In the genomic region with DNA sequence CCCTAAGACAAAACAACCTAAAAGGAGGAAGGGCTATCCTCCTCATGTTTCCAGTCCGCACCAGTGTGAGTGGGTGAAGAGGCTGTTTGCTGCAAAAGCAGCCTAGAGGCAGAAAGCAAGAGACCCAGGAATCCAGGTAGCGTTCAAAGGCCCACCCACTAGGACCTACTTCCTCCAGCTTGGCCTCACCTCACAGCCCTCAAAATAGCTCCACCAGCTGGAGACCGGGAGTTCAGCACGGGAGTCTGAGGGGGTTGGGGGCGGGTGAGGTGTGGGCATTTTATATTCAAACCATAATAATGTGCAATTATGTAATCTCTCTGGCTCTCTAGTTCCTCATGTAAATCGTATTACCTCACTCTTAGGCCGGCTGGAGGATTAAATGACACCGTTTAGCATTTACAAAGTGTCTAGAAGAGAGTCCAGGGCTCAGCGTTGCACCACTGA, we compare ENCODE assay signal across 22 mouse cellular contexts. TPM values are rescaled to one million over a fixed set of nuclear protein-coding genes. Genes with fewer than 3 reads are reported as not detected.
A peak's percentile ranks its signal among the peaks of the same experiment; 100 is the strongest.
DNase-seq lines count a peak whose midpoint lies in the region; ATAC-seq and TF ChIP-seq lines count a peak whose summit lies in the region.
"Had no signal": no experiment of that assay in that cellular context is flagged by ENCODE, and none has a peak within 500 bp of the region (broad histone marks: within the 10 kb centered on the region; RNA-seq: fewer than 3 reads in every experiment).

No protein-coding gene starts in this region.

- no peaks in the 10 kb centered on the region for H3K9me3 ChIP-seq in forebrain, postnatal 0 days (ENCODE audit: low read length)
- H3K9me3 ChIP-seq in forebrain, embryonic 15.5 days: no peaks in the 10 kb centered on the region
- H3K9me3 ChIP-seq: forebrain, embryonic 13.5 days; heart, embryonic 10.5 days; limb, embryonic 10.5 days; liver, embryonic 12.5 days; lung, embryonic 15.5 days had no signal

- no peak for ATAC-seq in forebrain, postnatal 0 days
- ATAC-seq in forebrain, embryonic 15.5 days (replicated peaks): no peak
- ATAC-seq: forebrain, embryonic 13.5 days; intestine, postnatal 0 days; liver, embryonic 12.5 days had no signal

- no peaks in the 10 kb centered on the region for H3K4me1 ChIP-seq in forebrain, postnatal 0 days (ENCODE audit: insufficient read depth)
- H3K4me1 ChIP-seq in forebrain, embryonic 15.5 days: peaks cover 37% of the 10 kb centered on the region
- H3K4me1 ChIP-seq: lung, embryonic 15.5 days had no signal

- H3K9ac ChIP-seq in forebrain, postnatal 0 days: no peak overlapping the region
- H3K9ac ChIP-seq in forebrain, embryonic 15.5 days (replicated peaks): no peak overlapping the region
- H3K9ac ChIP-seq: forebrain, embryonic 13.5 days; hindbrain, embryonic 14.5 days; liver, embryonic 12.5 days; lung, embryonic 15.5 days had no signal

- no peaks in the 10 kb centered on the region for H3K36me3 ChIP-seq in forebrain, postnatal 0 days (ENCODE audit: insufficient read depth)
- H3K36me3 ChIP-seq in forebrain, embryonic 15.5 days: no peaks in the 10 kb centered on the region
- H3K36me3 ChIP-seq: heart, embryonic 10.5 days; limb, embryonic 10.5 days; liver, embryonic 12.5 days; lung, embryonic 15.5 days had no signal

- DNase-seq in forebrain, postnatal 0 days: no peak
- DNase-seq in left cerebral cortex, adult 2 months (ENCODE audit: extremely low spot score in 1 of 2, low spot score in 2 of 2): peak; percentile 52 to 66
- DNase-seq in left cerebral cortex, postnatal 10 days (ENCODE audit: extremely low spot score in 1 of 2, low spot score in 2 of 2): no peak
- DNase-seq in thymus, postnatal 4 days: peak; percentile 48
- no peak for DNase-seq in thymus, postnatal 14 days
- DNase-seq in right cerebral cortex, postnatal 36 days (ENCODE audit: low spot score in 2 of 2): peak; percentile 63 to 76
- DNase-seq in layer of hippocampus, postnatal 36 days: no peak
- DNase-seq: adrenal gland, postnatal 36 days; cerebellum, adult 9-10 months; gastrocnemius, postnatal 14 days; kidney, postnatal 10 days; thymus, postnatal 36 days had no signal

- no peak overlapping the region for H3K27ac ChIP-seq in forebrain, postnatal 0 days (ENCODE audit: low read depth, low read length)
- no peak overlapping the region for H3K27ac ChIP-seq in forebrain, embryonic 15.5 days (replicated peaks)
- peak overlapping the region; percentile 88 for H3K27ac ChIP-seq in left cerebral cortex, adult 2 months
- H3K27ac ChIP-seq: forebrain, embryonic 13.5 days; heart, embryonic 10.5 days; hindbrain, embryonic 14.5 days; limb, embryonic 10.5 days; liver, embryonic 12.5 days; lung, embryonic 15.5 days had no signal

- WGBS in forebrain, postnatal 0 days: 37% methylated on average over 9 of the region's 9 CpGs
- 35% methylated on average over 9 of the region's 9 CpGs for WGBS in forebrain, embryonic 15.5 days

- H3K4me3 ChIP-seq in forebrain, postnatal 0 days (ENCODE audit: low read depth, low read length): no peak overlapping the region
- H3K4me3 ChIP-seq in forebrain, embryonic 15.5 days: no peak overlapping the region
- no peak overlapping the region for H3K4me3 ChIP-seq in left cerebral cortex, adult 2 months
- H3K4me3 ChIP-seq: forebrain, embryonic 13.5 days; heart, embryonic 10.5 days; limb, embryonic 10.5 days; liver, embryonic 12.5 days; lung, embryonic 15.5 days; megakaryocyte, embryonic 14.5 days had no signal

- no peaks in the 10 kb centered on the region for H3K27me3 ChIP-seq in forebrain, postnatal 0 days (ENCODE audit: insufficient read depth, low read length)
- H3K27me3 ChIP-seq in forebrain, embryonic 15.5 days: no peaks in the 10 kb centered on the region
- H3K27me3 ChIP-seq: CH12.LX; forebrain, embryonic 13.5 days; liver, embryonic 12.5 days; lung, embryonic 15.5 days had no signal

- no peak overlapping the region for H3K4me2 ChIP-seq in forebrain, postnatal 0 days (ENCODE audit: low read depth)
- H3K4me2 ChIP-seq in forebrain, embryonic 15.5 days (replicated peaks): no peak overlapping the region
- H3K4me2 ChIP-seq: forebrain, embryonic 13.5 days; hindbrain, embryonic 14.5 days; liver, embryonic 12.5 days; lung, embryonic 15.5 days had no signal

- TF ChIP-seq CTCF in forebrain, postnatal 0 days (IDR thresholded peaks at IDR 0.05; ENCODE audit: low read depth): 0 out of 2 replicates have a peak, but pooled peaks have one; percentile 5
- no peak; the same call in 1 of the 2 replicates for TF ChIP-seq CTCF in left cerebral cortex, adult 2 months (IDR thresholded peaks at IDR 0.05)

- intact Hi-C loops in left cerebral cortex, adult 2 months (cut with DNase I): loop anchor here (1.0 to 5.0 kb wide), 5 partner anchors 19 to 163 kb away; no protein-coding TSS in a partner anchor
- intact Hi-C loops in left cerebral cortex, postnatal 10 days (cut with DNase I): no loop called here

RNA-seq across cellular contexts. Expression of a gene that starts 20.7 kb away (rescaled TPM):
- 24.4 and 40.2 TPM in 2 replicates for total RNA-seq in forebrain, postnatal 0 days (2014; rRNA removed)
- polyA plus RNA-seq in forebrain, postnatal 0 days (2015; fragmentation: Nextera tagmentation; extraction: Ambion mirVana): 37.8 and 41.5 TPM in 2 replicates
- polyA plus RNA-seq in forebrain, embryonic 15.5 days (2015; fragmentation: Nextera tagmentation; extraction: Ambion mirVana): 29.7 and 32.7 TPM in 2 replicates
- 10 to 100 TPM; 22.6 to 26.1 TPM for total RNA-seq in left cerebral cortex, adult 2 months (2021)
- total RNA-seq in left cerebral cortex, postnatal 10 days (2021): 10 to 100 TPM; 30.2 to 32.4 TPM
- total RNA-seq in layer of hippocampus, postnatal 36 days (2021): 10 to 100 TPM; 14.9 to 22.3 TPM

RNA-seq across cellular contexts. Expression of a gene that starts 54.2 kb away (rescaled TPM):
- 28.3 and 30.7 TPM in 2 replicates for total RNA-seq in forebrain, postnatal 0 days (2014; rRNA removed)
- 31.8 and 33.1 TPM in 2 replicates for polyA plus RNA-seq in forebrain, postnatal 0 days (2015; fragmentation: Nextera tagmentation; extraction: Ambion mirVana)
- polyA plus RNA-seq in forebrain, embryonic 15.5 days (2015; fragmentation: Nextera tagmentation; extraction: Ambion mirVana): 36.4 and 40.4 TPM in 2 replicates
- total RNA-seq in left cerebral cortex, adult 2 months (2021): 10 to 100 TPM; 16.1 to 20.1 TPM
- total RNA-seq in left cerebral cortex, postnatal 10 days (2021): 10 to 100 TPM; 18.2 to 19.0 TPM
- 10 to 100 TPM; 15.0 to 19.4 TPM for total RNA-seq in layer of hippocampus, postnatal 36 days (2021)

Comparison
In these comparisons a context has a peak if more than half of its experiments do, and no peak if none do; other contexts are left out.
1. DNase-seq: peak in left cerebral cortex, adult 2 months (2 of 2), thymus, postnatal 4 days (single experiment) and right cerebral cortex, postnatal 36 days (2 of 2); none in forebrain, postnatal 0 days (single experiment), left cerebral cortex, postnatal 10 days (0 of 2), thymus, postnatal 14 days (single experiment) and layer of hippocampus, postnatal 36 days (0 of 2).